Mouse (Mus musculus) erythroid progenitor cell, adult 5-6 weeks (primary cell): ENCODE data around the gene Ephx1. TPM values are rescaled to one million over a fixed set of nuclear protein-coding genes. Genes with fewer than 3 reads are reported as not detected.
"Not testable (repeated sequence)": the region's sequence is repeated elsewhere in the genome, so short reads cannot be mapped to it uniquely, and the experiment has no call there.

ENCODE experiments used
- ATAC-seq: replicated peaks from 2 replicates; pipeline ENCODE4 v1.8.0; 2016; ENCODE audit warnings: moderate number of reproducible peaks, mild to moderate bottlenecking, moderate TSS enrichment, inconsistent platforms; ENCODE audit not compliant: poor library complexity, low FRiP score, severe bottlenecking
- total RNA-seq, 2 experiments: library from RNA; stranded (forward) in 1 of 2; stranded (reverse) in 1 of 2; fragments of 150-400 nt in 1 of 2; fragments of 186-747, 209-891 nt in 1 of 2; gene quantifications; 2 replicates each; pipeline versions ENCODE4 v1.2.3 to v1.2.4; 2015 to 2017; ENCODE audit warnings: low replicate concordance in 2 of 2

The Ephx1 gene
- total RNA-seq, 2 experiments from 2014 or later = 3.9 to 7.5 TPM

DNA sequence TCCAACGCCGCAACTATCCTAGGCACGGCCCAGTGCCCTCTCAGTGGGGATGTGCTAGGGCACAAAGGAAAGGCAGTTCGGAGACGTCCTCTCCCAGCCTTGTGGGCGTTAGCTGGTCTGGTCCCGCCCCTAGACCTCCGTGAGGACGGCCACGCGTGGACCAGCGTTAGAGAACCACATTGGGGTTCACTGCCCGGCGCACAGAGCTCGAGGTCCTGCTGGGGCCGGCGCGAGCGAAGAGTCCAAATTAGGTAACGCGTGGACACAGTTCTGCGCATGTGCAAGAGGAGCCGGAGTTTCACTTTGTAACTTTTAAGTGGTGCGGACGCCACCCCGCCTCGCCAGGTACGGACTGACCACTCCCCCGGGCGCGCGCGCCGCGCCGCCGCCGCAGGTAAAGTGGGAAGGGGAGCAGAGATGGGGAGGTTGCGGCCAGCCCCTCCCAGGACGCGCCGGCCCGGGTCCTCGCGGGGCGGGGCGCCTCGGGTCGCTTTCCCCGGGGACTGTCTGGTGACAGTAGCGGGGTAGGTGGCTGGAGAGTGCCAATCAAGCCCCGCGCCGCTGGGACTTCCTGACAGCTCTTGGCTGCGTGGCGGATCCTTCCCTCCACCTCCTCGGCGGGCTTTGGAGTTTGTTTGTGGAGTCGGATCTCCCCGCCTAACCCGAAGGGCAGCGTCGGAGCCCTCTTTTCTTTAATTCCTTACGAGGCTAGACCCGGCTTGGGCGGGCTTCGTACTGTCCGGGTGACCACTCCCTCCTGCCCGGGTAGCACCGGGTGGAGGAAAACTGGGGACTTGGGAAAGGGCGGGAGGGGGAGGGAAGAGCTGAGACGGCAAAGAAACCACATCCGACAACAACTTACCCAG, 78.3 kb downstream of the Ephx1 start, which contains the start of gene Tmem63a:
TSS of gene Tmem63a (plus strand) at position 179 of the 866 bp plus-strand sequence.
- ATAC-seq = peak; percentile 61

DNA sequence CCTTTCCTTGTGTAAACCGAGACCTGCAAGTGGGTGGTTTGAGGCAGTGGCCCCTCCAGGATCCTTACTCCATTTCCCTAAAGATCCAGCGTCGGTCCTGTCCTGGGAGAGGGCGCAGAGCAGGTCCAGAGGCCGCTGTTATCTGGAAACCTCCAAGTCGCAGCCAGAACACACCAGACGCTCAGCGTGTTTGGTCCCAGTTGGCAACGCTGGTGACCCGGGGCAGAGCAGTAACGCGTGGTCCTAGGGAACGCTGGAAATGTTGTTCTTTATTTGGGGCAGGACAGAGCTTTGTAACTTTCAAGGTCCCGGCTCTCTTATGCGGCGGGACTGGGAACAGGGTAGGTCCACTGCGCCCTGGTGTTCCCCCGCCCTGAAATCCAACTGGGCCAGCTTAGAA, 79.0 kb downstream of the Ephx1 start:
- ATAC-seq = peak; percentile 52

DNA sequence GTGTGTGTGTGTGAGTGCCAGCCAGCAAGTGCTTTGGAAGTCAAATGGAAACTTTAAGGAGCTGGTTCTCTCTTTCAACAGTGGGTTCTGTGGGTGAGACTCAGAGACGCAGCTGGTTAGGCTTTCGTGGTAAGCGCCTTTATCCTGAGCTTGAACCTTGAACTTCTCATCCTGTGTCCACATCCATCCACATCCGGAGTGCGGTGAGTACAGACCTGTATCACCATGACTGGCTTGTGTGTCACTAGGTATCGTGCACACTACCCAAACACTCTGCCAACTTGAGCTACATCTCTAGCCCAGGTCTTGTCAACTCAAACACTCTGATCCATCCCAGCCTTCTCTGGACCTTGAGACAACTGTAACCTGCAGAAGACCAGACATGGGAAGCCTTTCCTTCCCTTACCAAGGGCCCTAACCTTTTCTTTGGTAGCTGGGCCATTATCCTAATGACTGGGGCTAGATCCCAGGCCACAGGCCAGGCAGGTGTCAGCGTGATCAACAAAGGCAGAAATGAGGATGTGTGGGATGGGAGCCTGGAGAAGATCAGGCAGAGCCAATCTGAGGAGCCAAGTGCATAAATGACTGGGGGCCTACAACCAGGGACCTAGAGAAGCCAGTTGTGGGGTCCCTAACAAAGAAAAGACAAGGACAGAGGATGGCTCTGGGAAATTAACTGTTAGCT, 79.8 kb downstream of the Ephx1 start:
- no peak for ATAC-seq

DNA sequence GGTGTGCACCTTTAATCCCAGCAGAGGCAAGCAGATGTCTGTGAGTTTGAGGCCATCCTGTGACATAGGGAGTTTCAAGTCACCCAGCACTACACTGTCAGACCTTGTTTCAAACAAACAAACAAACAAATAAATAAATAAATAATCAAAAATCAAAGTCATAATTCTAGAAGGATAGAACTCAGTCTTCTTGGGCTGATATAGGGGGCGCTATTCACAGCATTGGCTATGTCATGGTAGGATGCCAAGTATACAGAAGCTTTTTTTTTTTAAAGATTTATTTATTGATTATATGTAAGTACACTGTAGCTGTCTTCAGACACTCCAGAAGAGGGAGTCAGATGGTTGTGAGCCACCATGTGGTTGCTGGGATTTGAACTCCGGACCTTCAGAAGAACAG, 81.9 kb downstream of the Ephx1 start:
- ATAC-seq = not testable (repeated sequence)

DNA sequence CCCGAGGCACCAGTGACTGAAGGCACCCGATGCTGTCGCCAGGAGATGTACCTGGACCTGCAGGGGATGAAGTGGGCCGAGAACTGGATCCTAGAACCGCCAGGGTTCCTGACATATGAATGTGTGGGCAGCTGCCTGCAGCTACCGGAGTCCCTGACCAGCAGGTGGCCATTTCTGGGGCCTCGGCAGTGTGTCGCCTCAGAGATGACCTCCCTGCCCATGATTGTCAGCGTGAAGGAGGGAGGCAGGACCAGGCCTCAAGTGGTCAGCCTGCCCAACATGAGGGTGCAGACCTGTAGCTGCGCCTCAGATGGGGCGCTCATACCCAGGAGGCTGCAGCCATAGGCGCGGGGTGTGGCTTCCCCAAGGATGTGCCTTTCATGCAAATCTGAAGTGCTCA, 83.1 kb downstream of the Ephx1 start:
- not testable (repeated sequence) for ATAC-seq

DNA sequence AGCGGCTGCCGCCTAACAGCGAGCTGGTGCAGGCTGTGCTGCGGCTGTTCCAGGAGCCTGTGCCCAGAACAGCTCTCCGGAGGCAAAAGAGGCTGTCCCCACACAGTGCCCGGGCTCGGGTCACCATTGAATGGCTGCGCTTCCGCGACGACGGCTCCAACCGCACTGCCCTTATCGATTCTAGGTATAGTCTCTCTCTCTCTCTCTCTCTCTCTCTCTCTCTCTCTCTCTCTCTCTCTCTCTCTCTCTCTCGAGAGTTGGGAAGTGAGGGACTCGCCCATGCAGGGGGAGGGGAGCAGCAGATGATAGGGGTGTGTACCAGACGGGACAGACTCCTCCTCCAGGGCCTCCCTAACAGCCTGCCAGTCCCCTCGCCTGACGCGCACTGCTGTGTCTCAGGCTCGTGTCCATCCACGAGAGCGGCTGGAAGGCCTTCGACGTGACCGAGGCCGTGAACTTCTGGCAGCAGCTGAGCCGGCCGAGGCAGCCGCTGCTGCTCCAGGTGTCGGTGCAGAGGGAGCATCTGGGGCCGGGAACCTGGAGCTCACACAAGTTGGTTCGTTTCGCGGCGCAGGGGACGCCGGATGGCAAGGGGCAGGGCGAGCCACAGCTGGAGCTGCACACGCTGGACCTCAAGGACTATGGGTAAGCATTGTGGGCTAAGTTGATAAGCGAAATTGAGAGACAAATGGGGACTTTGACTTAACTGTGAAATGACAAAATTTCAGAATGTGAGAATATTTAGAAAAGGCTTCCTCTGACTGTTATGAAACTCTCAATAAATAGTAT, 83.9 kb downstream of the Ephx1 start:
- ATAC-seq = peak; percentile 90

DNA sequence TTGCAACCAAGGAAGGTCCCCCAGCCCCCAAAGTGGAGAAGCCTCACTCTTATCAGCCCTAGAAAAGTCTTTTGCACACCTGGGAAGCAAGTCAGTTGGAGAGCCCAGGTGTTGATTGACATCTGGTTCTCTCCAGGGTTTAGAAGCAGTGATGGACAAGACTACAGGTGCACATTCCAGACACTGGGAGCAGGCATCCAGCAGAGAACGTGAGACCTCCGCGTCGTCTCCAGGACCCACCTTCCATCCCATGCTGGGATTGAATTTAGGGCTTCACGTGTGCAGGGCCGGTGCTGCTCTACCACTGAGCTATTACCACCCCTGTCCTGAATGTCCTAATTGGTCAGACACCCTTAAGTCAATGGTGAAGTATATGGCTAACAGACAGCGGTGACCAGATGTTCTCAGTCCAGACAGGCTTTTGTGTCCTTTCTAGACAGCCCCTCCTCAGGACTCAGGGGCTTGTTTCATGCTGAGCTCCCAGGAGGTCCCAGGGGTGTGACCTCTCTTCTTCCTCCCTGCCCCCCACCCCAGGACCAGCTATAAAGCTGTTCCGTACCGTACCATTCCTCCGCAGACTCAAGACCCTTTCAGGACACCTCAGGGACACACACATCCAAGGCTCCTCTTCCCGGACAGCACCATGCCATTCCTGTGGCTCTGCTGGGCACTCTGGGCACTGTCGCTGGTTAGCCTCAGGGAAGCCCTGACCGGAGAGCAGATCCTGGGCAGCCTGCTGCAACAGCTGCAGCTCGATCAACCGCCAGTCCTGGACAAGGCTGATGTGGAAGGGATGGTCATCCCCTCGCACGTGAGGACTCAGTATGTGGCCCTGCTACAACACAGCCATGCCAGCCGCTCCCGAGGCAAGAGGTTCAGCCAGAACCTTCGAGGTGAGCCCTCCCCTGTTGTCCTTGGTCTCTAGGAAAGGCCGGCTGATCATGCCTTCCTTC, 86.0 kb downstream of the Ephx1 start, which contains the start of gene Lefty1:
TSS of gene Lefty1 (plus strand) at position 556 of the 953 bp plus-strand sequence.
- ATAC-seq = no peak

DNA sequence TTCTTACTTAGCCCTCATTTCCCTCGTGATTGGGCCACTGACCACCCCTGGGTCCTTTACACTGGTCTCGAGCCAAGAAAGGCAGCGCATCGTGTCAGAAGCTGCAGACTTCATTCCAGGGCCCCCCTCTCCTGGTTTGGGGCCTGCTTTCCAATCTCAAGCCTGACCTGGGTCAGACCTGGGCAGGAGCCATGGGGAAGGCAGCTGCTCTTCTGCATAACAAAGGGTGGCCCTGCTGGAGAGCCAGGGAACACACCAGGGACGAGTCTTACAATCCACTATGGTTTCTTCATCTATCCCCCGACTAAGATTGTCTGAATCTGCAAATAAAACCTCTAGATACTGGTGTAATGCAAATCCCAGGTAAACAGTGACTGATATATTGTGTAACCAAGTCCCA, 87.0 kb downstream of the Ephx1 start:
- ATAC-seq = no peak

DNA sequence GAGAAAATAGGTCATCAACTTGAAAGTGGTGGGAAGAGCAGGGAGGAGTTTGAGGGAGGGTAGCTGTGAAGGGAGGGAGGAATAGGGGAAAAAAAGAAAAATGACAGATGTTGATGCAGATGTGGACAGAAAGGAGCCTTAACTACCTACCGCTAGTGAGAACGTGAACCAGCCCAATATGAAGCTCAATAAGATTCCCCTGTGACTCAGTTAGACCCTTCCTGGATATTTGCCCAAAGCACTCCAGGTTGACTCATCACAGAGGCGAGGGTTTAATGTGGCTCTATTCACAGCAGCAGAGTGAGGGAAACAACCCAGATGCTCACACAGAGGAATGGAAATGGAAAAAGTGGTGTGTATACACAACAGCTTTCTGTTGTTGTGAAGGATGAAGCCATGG, 89.6 kb downstream of the Ephx1 start:
- ATAC-seq = no peak

DNA sequence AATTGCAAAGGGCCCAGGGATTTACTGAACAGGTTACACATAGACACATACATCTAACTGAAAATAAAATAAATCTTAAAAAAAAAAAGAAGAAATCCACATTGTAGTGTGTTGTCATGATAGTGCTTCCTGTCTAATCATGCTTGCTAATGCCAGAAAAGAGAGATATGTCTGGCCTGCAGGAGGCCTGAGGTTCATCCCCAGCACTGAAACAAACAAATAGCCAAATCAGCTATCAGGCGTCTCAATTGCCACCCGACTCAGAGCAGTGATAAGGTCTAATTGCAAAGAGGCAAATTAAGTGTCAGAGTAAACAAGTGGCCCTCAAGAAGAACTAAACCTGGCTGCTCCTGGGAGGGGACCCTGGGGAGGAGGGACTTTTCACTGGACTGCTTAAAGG, 91.1 kb downstream of the Ephx1 start:
- ATAC-seq = no peak

DNA sequence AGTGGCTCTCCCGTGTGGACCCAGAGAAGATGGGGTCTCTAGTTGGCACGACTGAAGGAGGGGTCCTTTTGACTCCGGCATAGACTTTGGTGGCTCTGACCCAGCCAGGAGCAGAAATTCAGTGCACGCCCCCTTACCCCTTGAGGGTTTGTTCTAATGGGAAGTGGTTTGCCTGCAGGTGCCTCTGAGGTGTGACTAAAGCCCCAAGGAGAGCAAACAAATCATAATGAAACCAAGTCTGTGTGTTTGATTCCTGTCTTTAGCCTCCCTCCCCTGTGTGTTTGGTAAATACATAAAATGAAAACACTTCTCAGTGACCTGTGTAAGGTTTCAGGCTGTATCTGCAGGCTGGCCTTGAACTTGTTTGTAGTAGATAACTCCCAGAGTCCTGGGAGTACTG, 94.4 kb downstream of the Ephx1 start:
- no peak for ATAC-seq

Other genes with a start within 250 kb of the Ephx1 start
- 2,042 and 2,351 TPM in 2 replicates for gene H3f3a, start 207.0 kb downstream of the Ephx1 start, total RNA-seq (2015; ENCODE audit: low replicate concordance)
- gene H3f3a, start 207.0 kb downstream of the Ephx1 start, total RNA-seq (2017; ENCODE audit: low replicate concordance) = 2,407 and 2,791 TPM in 2 replicates
- gene Sde2, start 169.8 kb downstream of the Ephx1 start, total RNA-seq (2015; ENCODE audit: low replicate concordance) = 21.3 and 23.9 TPM in 2 replicates
- 29.9 and 35.2 TPM in 2 replicates for gene Sde2, start 169.8 kb downstream of the Ephx1 start, total RNA-seq (2017; ENCODE audit: low replicate concordance)
- gene Lefty2, start 127.8 kb downstream of the Ephx1 start, total RNA-seq (2015; ENCODE audit: low replicate concordance) = not detected in 2 replicates
- gene Lefty2, start 127.8 kb downstream of the Ephx1 start, total RNA-seq (2017; ENCODE audit: low replicate concordance) = not detected in 2 replicates
- 21.3 and 42.8 TPM in 2 replicates for gene Pycr2, start 116.6 kb downstream of the Ephx1 start, total RNA-seq (2015; ENCODE audit: low replicate concordance)
- gene Pycr2, start 116.6 kb downstream of the Ephx1 start, total RNA-seq (2017; ENCODE audit: low replicate concordance) = 26.3 and 26.6 TPM in 2 replicates
- gene Lefty1, start 85.9 kb downstream of the Ephx1 start, total RNA-seq (2015; ENCODE audit: low replicate concordance) = 1.1 TPM in 1 of 2 replicates, not detected in the other
- 4.6 TPM in 1 of 2 replicates, not detected in the other for gene Lefty1, start 85.9 kb downstream of the Ephx1 start, total RNA-seq (2017; ENCODE audit: low replicate concordance)
- 23.4 and 24.7 TPM in 2 replicates for gene Tmem63a, start 78.6 kb downstream of the Ephx1 start, total RNA-seq (2015; ENCODE audit: low replicate concordance)
- gene Tmem63a, start 78.6 kb downstream of the Ephx1 start, total RNA-seq (2017; ENCODE audit: low replicate concordance) = 18.1 and 20.2 TPM in 2 replicates
- gene 9130409I23Rik, start 30.3 kb upstream of the Ephx1 start, total RNA-seq (2015; ENCODE audit: low replicate concordance) = not detected in 2 replicates
- not detected in 2 replicates for gene 9130409I23Rik, start 30.3 kb upstream of the Ephx1 start, total RNA-seq (2017; ENCODE audit: low replicate concordance)
- gene Nvl, start 123.3 kb upstream of the Ephx1 start, total RNA-seq (2015; ENCODE audit: low replicate concordance) = 31.4 and 46.5 TPM in 2 replicates
- gene Nvl, start 123.3 kb upstream of the Ephx1 start, total RNA-seq (2017; ENCODE audit: low replicate concordance) = 32.5 and 41.5 TPM in 2 replicates
- gene Cnih4, start 123.8 kb upstream of the Ephx1 start, total RNA-seq (2015; ENCODE audit: low replicate concordance) = 40.7 and 64.6 TPM in 2 replicates
- 26.6 and 44.0 TPM in 2 replicates for gene Cnih4, start 123.8 kb upstream of the Ephx1 start, total RNA-seq (2017; ENCODE audit: low replicate concordance)
- gene Wdr26, start 191.1 kb upstream of the Ephx1 start, total RNA-seq (2015; ENCODE audit: low replicate concordance) = 344 and 373 TPM in 2 replicates
- gene Wdr26, start 191.1 kb upstream of the Ephx1 start, total RNA-seq (2017; ENCODE audit: low replicate concordance) = 381 and 400 TPM in 2 replicates